Mouse (Mus musculus) heart, postnatal 0 days (tissue): ENCODE measurements at regions not wholly inside any gene's neighbourhood (a gene's known extent, or its start where the extent isn't known, plus 50 kb on each side); places are given as distances from the start of the nearest gene placed in this dataset.
A peak's percentile ranks its signal among the peaks of the same experiment; 100 is the strongest.

Source experiments
- ATAC-seq: fragments of 200-750 bp; cut with Nextera tagmentation; 2 replicates; pipeline ENCODE4 v1.8.0; 2017; ENCODE audit warnings: low read depth, moderate number of reproducible peaks, moderate library complexity; ENCODE audit not compliant: insufficient read depth
- DNase-seq: peaks from one replicate; pipeline ENCODE4 v3.0.0-alpha.2; 2016; ENCODE audit warnings: low spot score
- H3K27ac ChIP-seq: fragments of 300-500 bp; sonication (generic); 2 replicates; pipeline ENCODE4 v1.5.1; 2014; ENCODE audit warnings: low read depth, mild to moderate bottlenecking
- H3K27me3 ChIP-seq: fragments of 300-500 bp; sonication (generic); 2 replicates; pipeline ENCODE4 v1.6.1; 2014; ENCODE audit warnings: low read length, mixed read lengths; ENCODE audit not compliant: control insufficient read depth, insufficient read depth
- H3K36me3 ChIP-seq: fragments of 300-500 bp; sonication (generic); replicated peaks from 2 replicates; pipeline ENCODE4 v1.6.1; 2014; ENCODE audit warnings: low read length, mixed read lengths; ENCODE audit not compliant: control insufficient read depth, insufficient read depth
- H3K4me1 ChIP-seq: fragments of 300-500 bp; sonication (generic); 2 replicates; pipeline ENCODE4 v1.6.1; 2014; ENCODE audit warnings: antibody characterized with exemption; ENCODE audit not compliant: control insufficient read depth, insufficient read depth
- H3K4me2 ChIP-seq: fragments of 300-500 bp; sonication (generic); 2 replicates; pipeline ENCODE4 v1.6.1; 2014; ENCODE audit warnings: low read depth, mild to moderate bottlenecking, low read length, moderate library complexity
- H3K4me3 ChIP-seq: fragments of 300-500 bp; sonication (generic); 2 replicates; pipeline ENCODE4 v1.5.1; 2014; ENCODE audit warnings: low read depth, low read length
- H3K9ac ChIP-seq: fragments of 300-500 bp; sonication (generic); replicated peaks from 2 replicates; pipeline ENCODE4 v1.6.1; 2014; ENCODE audit warnings: low read depth, low read length, mixed read lengths
- H3K9me3 ChIP-seq: fragments of 300-500 bp; sonication (generic); replicated peaks from 2 replicates; pipeline ENCODE4 v1.6.1; 2016; ENCODE audit warnings: low read length; ENCODE audit not compliant: control insufficient read depth
- CTCF ChIP-seq: IDR thresholded peaks from 2 replicates; pipeline ENCODE4 v1.5.1; 2016; ENCODE audit warnings: antibody characterized with exemption, control low read depth, low read depth
- EP300 ChIP-seq: IDR thresholded peaks from 2 replicates; pipeline ENCODE4 v1.6.1; 2016; ENCODE audit warnings: antibody characterized with exemption, low read depth
- WGBS: fragments of 180-500 bp; shearing (Covaris S2); extraction: QIAGEN DNeasy Blood & Tissue Kit; methylation state at CpG from one replicate; pipeline ENCODE4 v1.1.7; 2014; 5-methylcytosine and 5-hydroxymethylcytosine counted together

DNA sequence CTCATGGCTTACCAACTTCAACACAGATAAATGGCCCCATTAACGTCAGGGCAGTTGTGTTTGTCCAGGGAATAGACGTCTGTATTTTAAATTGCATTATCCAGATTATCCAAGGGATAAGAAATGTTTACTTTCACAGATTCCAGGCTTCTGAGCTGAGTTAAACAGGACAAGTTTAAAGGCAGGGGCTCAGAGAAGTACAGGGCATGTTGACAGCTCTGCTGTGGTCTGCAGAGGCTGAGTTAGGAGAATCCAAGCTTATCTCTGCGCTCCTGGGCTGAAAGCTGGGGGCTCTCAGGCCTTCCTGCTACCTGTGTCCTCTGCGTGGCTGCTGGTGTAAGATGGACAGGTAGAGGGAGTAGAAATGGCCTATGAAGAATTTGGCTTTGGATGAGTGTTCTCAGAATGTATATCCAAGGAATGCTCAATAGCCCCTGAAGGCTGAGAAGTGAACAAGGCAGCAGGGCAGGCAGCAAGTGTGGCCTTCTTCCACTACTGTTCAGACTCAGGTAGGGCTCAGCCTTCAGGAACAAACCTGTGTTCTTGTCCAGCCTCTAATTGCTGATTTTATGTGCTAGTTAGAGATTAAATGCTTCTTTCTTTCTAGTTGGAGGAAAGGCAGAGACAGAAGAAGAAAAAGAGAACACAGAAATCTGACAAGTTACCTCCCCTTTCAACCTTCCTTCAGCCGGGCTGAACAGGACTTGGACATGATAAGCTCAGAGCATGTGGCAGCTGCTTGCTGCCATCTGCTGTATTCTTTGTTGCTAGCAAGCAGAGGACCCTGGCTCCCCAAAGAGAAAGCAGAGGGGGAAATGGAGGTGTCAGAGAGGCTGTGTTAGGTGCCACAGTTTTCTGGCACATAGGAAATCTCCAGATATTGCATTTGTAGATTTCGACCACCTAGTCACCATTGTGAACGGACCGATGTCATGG is 77.9 kb upstream of the Grem2 start:
- Histone ChIP-seq H3K4me2 (no peak overlapping the region), H3K27me3 (no peaks in the 10 kb centered on the region), H3K4me3 (no peak overlapping the region), H3K9me3 (no peaks in the 10 kb centered on the region), H3K36me3 (no peaks in the 10 kb centered on the region), H3K4me1 (no peaks in the 10 kb centered on the region), H3K27ac (no peak overlapping the region), H3K9ac (no peak overlapping the region)
- ATAC-seq (peak; percentile 55; the same call in 1 of the 2 replicates), DNase-seq (peak; percentile 59)
- WGBS, result 51% methylated on average over 8 of the region's 8 CpGs
- TF ChIP-seq EP300, result no peak
- peak; percentile 79 for TF ChIP-seq CTCF

DNA sequence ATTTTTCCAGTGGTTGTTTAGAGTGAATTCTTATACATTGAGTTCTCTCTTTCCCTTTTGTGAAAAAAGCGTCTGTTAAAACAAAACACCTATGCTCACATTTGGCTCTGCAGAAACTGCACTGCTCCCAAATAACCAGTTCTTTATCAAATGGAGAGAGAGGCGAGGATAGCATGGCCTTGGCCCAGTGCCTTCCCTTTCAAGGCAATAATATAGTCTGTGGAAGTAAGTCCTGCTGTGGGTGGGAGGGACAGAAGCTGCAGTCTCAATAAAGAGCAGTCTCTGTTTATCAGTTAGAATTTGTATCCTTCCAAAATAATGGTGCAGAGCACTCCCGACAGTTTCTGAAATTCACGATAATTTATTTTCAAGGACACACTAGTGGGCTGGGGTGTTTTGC is 70.9 kb upstream of the Grem2 start:
- H3K9ac ChIP-seq, result no peak overlapping the region
- no peak overlapping the region for H3K4me2 ChIP-seq
- H3K4me1 ChIP-seq, result no peaks in the 10 kb centered on the region
- DNase-seq, result no peak
- 69% methylated on average over 4 of the region's 4 CpGs for WGBS
- H3K27me3 ChIP-seq, result no peaks in the 10 kb centered on the region
- no peak overlapping the region for H3K4me3 ChIP-seq
- no peaks in the 10 kb centered on the region for H3K9me3 ChIP-seq
- no peak for TF ChIP-seq EP300
- TF ChIP-seq CTCF, result no peak
- ATAC-seq, result no peak
- no peak overlapping the region for H3K27ac ChIP-seq
- H3K36me3 ChIP-seq, result no peaks in the 10 kb centered on the region

DNA sequence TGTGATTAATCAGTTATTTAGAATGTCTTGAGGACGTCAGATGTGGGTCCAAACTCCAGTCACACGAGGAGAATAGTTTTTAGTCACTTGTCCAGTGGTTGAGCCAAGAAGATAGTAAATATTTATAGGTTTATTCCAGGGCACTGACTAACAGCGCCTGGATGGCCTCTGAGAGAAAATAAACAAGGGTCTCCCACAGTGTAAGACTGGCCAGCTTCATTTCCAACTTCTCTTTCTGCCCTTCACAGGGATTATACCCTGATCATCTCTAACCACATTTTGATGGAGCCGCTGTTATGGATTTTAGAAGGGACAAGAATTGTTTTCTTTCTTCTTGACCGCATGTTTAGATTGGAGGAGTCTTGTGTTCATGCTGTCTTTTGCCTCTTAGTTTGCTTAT is 67.0 kb upstream of the Grem2 start:
- DNase-seq (no peak), ATAC-seq (no peak)
- H3K36me3 ChIP-seq, result no peaks in the 10 kb centered on the region
- H3K9ac ChIP-seq, result no peak overlapping the region
- no peak overlapping the region for H3K4me2 ChIP-seq
- 76% methylated on average over 5 of the region's 5 CpGs for WGBS
- H3K27ac ChIP-seq, result no peak overlapping the region
- H3K4me3 ChIP-seq, result no peak overlapping the region
- no peaks in the 10 kb centered on the region for H3K4me1 ChIP-seq
- no peaks in the 10 kb centered on the region for H3K27me3 ChIP-seq
- no peaks in the 10 kb centered on the region for H3K9me3 ChIP-seq
- no peak for TF ChIP-seq EP300
- TF ChIP-seq CTCF, result no peak

DNA sequence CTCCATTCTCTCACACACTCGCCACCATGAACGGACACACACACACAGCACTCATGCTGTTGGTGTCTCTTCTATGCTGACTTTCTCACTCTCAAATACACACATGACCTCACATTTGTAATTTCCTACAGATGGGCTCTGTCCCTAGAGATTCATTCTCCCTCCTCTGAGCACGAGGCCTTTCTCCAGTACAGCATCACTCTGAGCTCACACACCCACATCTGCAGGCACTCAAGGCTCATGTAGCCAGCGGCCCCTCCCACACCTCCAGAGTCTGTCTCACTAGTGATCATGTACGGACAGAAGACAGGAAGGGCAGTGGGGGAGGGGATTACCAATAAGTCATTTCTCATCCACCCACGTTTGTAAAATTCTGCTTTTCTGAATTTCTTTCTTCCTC is 50.3 kb upstream of the Grem2 start:
- Histone ChIP-seq H3K4me1 (no peaks in the 10 kb centered on the region), H3K9me3 (no peaks in the 10 kb centered on the region), H3K27me3 (no peaks in the 10 kb centered on the region), H3K4me2 (no peak overlapping the region), H3K36me3 (no peaks in the 10 kb centered on the region), H3K27ac (no peak overlapping the region), H3K4me3 (no peak overlapping the region), H3K9ac (no peak overlapping the region)
- ATAC-seq (no peak), DNase-seq (no peak)
- TF ChIP-seq EP300 (no peak), CTCF (no peak)
- 51% methylated on average over 6 of the region's 6 CpGs for WGBS
